18 mouse cellular contexts compared by ENCODE assay signal in genomic region chrX:156155776-156156175, GRCm38 (mm10).
"Had no signal": no experiment of that assay in that cellular context is flagged by ENCODE, and none has a peak within 500 bp of the region (broad histone marks: within the 10 kb centered on the region; RNA-seq: fewer than 3 reads in every experiment).

No protein-coding gene starts in this region.

- ATAC-seq: forebrain, embryonic 13.5 days; forebrain, embryonic 14.5 days; forebrain, embryonic 15.5 days; forebrain, embryonic 16.5 days; forebrain, postnatal 0 days had no signal

- DNase-seq: cerebellum, postnatal 10 days; cerebellum, postnatal 14 days; cerebellum, postnatal 25 days; cerebellum, postnatal 36 days; embryo, embryonic 11 days; forebrain, postnatal 0 days; gastrocnemius, adult 2 months; gastrocnemius, postnatal 10 days; gastrocnemius, postnatal 14 days; gastrocnemius, postnatal 25 days; gastrocnemius, postnatal 36 days; heart, adult 11 months; heart, adult 18-20 months; heart, adult 2 months had no signal
